Mouse (Mus musculus) midbrain, embryonic 13.5 days (tissue): ENCODE data around the gene Nexn. TPM values are rescaled to one million over a fixed set of nuclear protein-coding genes. Genes with fewer than 3 reads are reported as not detected.

ENCODE experiments used
- ATAC-seq: fragments of 200-750 bp; cut with Nextera tagmentation; 2 replicates; pipeline ENCODE4 v1.8.0; 2017; ENCODE audit warnings: mild to moderate bottlenecking, moderate TSS enrichment, moderate library complexity
- H3K27ac ChIP-seq: fragments of 300-500 bp; sonication (generic); 2 replicates; pipeline ENCODE4 v1.5.1; 2015; ENCODE audit warnings: inconsistent platforms, mild to moderate bottlenecking, moderate library complexity
- H3K27me3 ChIP-seq: fragments of 300-500 bp; sonication (generic); 2 replicates; pipeline ENCODE4 v1.6.1; 2015; ENCODE audit warnings: mild to moderate bottlenecking, inconsistent platforms
- H3K36me3 ChIP-seq: fragments of 300-500 bp; sonication (generic); 2 replicates; pipeline ENCODE4 v1.6.1; 2015; ENCODE audit warnings: mild to moderate bottlenecking, inconsistent platforms
- H3K4me1 ChIP-seq: fragments of 300-500 bp; sonication (generic); replicated peaks from 2 replicates; pipeline ENCODE4 v1.6.1; 2015; ENCODE audit warnings: inconsistent platforms
- H3K4me2 ChIP-seq: fragments of 300-500 bp; sonication (generic); replicated peaks from 2 replicates; pipeline ENCODE4 v1.6.1; 2015; ENCODE audit warnings: moderate library complexity, mild to moderate bottlenecking, inconsistent platforms
- H3K4me3 ChIP-seq: fragments of 300-500 bp; sonication (generic); replicated peaks from 2 replicates; pipeline ENCODE4 v1.5.1; 2015; ENCODE audit warnings: mild to moderate bottlenecking, inconsistent platforms
- H3K9ac ChIP-seq: fragments of 300-500 bp; sonication (generic); replicated peaks from 2 replicates; pipeline ENCODE4 v1.6.1; 2015; ENCODE audit warnings: mild to moderate bottlenecking, inconsistent platforms
- H3K9me3 ChIP-seq: fragments of 300-500 bp; sonication (generic); 2 replicates; pipeline ENCODE4 v1.6.1; 2016; ENCODE audit warnings: mild to moderate bottlenecking, inconsistent platforms
- WGBS: fragments of 180-500 bp; shearing (Covaris S2); methylation state at CpG from one replicate; pipeline ENCODE4 v1.1.7; 2015; 5-methylcytosine and 5-hydroxymethylcytosine counted together
- polyA plus RNA-seq: library from polyadenylated mRNA; unstranded; fragments of >200 nt; fragmentation: Nextera tagmentation; extraction: Ambion mirVana; gene quantifications from 2 replicates; pipeline ENCODE4 v1.2.1, GENCODE M21; 2015

The Nexn gene
- polyA plus RNA-seq, 1 experiment from 2014 or later: 2.8 TPM

DNA sequence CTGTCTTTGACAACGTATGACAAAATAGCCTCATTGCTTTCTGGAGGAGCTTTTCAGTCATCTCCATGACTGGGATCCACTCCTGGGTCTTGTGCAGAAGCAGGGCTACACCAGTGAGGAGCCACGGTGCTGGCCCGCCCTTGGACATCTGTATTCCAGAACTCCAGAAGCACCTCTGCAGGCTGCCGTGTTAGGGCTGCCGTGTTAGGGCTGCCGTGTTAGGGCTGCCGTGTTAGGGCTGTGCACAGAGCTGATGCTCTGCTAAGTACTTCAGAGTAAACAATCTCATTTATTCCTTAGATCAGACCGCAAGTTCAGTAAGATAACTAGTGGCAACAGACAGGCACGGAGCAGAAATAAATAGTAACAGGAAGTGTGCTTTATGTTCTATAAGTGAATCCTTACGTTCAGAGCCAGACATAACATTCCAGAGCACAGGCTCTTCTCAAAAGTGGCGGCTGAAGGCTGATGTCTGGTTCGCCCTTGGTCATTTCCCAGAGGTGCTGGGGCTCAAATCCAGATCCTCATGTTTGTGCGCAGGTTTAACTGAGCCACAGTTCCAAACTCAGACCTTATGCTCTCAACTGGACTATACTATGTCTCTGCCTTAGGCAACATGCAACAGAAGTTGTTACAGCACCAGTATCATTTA, 27.5 kb upstream of the Nexn start:
- Histone ChIP-seq H3K4me1 (no peaks in the 10 kb centered on the region), H3K9me3 (no peaks in the 10 kb centered on the region), H3K36me3 (peaks cover 68% of the 10 kb centered on the region), H3K27me3 (no peaks in the 10 kb centered on the region), H3K4me3 (no peak overlapping the region), H3K9ac (no peak overlapping the region), H3K27ac (no peak overlapping the region), H3K4me2 (no peak overlapping the region)
- WGBS: 91% methylated on average over 13 of the region's 13 CpGs
- ATAC-seq: no peak

DNA sequence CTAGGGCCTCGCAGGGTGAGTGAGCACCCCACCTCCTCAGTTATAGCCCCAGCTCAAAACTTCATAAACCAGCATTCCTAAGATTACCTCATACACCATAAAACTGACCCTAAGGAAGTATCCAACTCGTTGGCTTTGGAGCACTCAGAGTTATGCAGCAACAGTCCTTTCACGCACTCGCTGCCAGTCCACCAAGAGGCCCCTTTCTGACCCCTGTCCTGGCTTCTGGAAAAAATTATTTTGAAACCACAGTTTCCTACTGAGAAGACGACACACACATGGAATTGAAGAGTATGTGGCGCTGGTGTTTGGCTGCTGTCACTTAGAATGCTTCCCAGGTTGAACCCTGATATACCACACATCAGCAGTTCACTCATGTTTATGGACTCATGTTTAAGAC, 25.7 kb upstream of the Nexn start:
- H3K27ac ChIP-seq: no peak overlapping the region
- peaks cover 80% of the 10 kb centered on the region for H3K36me3 ChIP-seq
- H3K27me3 ChIP-seq: no peaks in the 10 kb centered on the region
- ATAC-seq: no peak
- no peak overlapping the region for H3K4me3 ChIP-seq
- H3K4me1 ChIP-seq: no peaks in the 10 kb centered on the region
- WGBS: 93% methylated on average over 6 of the region's 6 CpGs
- H3K9ac ChIP-seq: no peak overlapping the region
- H3K4me2 ChIP-seq: no peak overlapping the region
- H3K9me3 ChIP-seq: no peaks in the 10 kb centered on the region

DNA sequence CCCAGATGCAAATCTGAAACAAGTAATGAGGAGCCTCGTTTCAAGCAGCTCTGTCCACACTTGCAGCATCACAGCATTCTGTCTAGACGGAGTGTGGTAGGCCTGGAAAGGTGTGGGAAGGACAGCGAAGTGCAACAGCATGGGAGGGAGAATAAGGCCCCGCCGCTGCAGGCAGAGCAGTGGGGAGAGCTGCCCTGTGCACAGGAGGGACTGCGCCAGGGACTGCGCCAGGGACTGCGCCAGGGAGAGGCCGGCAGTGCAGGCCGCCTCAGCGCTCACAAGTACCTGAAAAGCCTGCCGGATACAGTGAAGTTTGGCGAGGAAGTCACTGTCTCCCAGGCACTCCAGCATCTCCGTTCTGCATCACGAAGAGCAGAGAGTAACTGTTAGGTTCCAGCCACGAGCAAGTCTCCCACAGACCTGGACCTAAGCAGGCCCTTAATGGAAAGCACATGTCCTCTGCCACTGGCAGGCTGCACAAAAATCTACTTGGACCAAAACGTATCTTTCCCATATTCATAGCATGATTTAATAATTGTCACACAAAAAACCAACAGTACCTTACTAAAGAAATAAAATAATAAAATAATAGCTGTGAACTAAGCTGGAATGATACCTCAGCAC, 24.1 kb upstream of the Nexn start:
- H3K4me2 ChIP-seq: no peak overlapping the region

DNA sequence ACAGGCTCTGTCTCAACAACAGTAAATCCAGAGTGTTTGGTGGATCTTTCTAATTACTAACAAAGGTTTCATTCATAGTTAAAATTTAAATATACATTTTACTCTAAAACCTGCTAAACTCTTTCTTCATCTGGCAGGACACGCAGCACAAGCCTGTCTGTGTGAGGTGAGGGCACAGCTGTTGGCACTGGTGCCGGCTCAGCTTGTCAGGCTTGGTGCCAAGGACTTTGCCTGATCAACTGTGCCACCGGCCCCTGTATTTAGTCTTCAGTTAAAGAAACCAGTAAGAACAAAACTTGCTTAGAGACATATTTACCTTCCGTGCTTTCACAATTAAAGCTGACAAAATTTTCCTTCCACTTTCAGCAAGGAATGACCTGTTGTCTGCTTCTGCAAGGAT, 22.6 kb upstream of the Nexn start:
- Histone ChIP-seq H3K4me1 (no peaks in the 10 kb centered on the region), H3K36me3 (peaks cover 74% of the 10 kb centered on the region), H3K9ac (no peak overlapping the region), H3K9me3 (no peaks in the 10 kb centered on the region), H3K27ac (no peak overlapping the region), H3K4me2 (no peak overlapping the region), H3K27me3 (no peaks in the 10 kb centered on the region), H3K4me3 (no peak overlapping the region)
- no peak for ATAC-seq
- WGBS: 91% methylated on average over 4 of the region's 4 CpGs

More for the DNA sequence above, 24.1 kb upstream of the Nexn start:
- H3K27ac ChIP-seq: no peak overlapping the region
- H3K9ac ChIP-seq: no peak overlapping the region
- no peaks in the 10 kb centered on the region for H3K4me1 ChIP-seq
- ATAC-seq: no peak
- H3K27me3 ChIP-seq: no peaks in the 10 kb centered on the region
- no peak overlapping the region for H3K4me3 ChIP-seq
- WGBS: 87% methylated on average over 17 of the region's 17 CpGs
- peaks cover 77% of the 10 kb centered on the region for H3K36me3 ChIP-seq
- no peaks in the 10 kb centered on the region for H3K9me3 ChIP-seq

DNA sequence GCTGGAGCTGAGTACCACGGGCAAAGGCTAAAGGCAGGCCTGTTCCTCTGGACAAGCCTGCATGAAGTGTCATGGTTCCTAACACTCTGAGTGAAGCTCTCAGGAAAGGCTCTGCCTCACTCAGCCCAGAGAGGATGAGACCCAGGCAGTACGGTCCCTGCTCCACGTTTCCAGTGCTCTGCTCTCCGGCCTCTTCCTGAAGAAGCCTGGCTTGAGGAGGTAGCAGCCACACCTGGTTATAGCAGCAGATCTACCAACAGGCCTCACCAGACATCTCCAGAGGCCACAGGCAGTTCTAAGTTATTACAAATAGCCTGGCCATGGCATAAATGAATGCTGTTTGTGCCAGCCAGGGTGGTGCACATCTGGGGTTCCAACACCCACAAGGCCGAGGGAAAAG, 22.1 kb upstream of the Nexn start:
- Histone ChIP-seq H3K36me3 (peaks cover 74% of the 10 kb centered on the region), H3K4me3 (no peak overlapping the region), H3K27ac (no peak overlapping the region), H3K9me3 (no peaks in the 10 kb centered on the region), H3K27me3 (no peaks in the 10 kb centered on the region), H3K4me2 (no peak overlapping the region), H3K4me1 (no peaks in the 10 kb centered on the region), H3K9ac (no peak overlapping the region)
- ATAC-seq: no peak
- 90% methylated on average over 5 of the region's 5 CpGs for WGBS

DNA sequence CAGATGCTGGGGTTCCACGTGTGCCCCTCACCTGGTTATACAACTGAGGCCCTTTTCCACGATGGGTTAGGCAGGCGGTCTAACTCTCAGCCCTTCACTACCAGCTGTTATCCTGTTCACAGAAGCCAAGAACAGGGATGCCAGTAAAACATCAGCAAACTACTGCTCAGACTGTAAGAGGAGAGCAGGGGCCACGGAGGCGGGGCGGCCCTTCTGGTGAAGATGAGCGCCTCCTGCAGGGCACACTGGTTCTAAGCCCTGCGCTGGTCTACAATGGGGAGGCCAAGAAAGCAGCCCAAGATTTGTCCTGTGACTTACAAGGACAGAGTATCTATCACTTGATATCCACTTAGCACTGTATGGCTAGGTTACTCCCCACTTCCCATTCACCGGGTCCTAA, 21.7 kb upstream of the Nexn start:
- H3K4me1 ChIP-seq: no peaks in the 10 kb centered on the region
- H3K9ac ChIP-seq: no peak overlapping the region
- no peaks in the 10 kb centered on the region for H3K9me3 ChIP-seq
- no peaks in the 10 kb centered on the region for H3K27me3 ChIP-seq
- H3K4me2 ChIP-seq: no peak overlapping the region
- no peak overlapping the region for H3K27ac ChIP-seq
- no peak for ATAC-seq
- H3K36me3 ChIP-seq: peaks cover 75% of the 10 kb centered on the region
- 79% methylated on average over 9 of the region's 9 CpGs for WGBS
- no peak overlapping the region for H3K4me3 ChIP-seq

DNA sequence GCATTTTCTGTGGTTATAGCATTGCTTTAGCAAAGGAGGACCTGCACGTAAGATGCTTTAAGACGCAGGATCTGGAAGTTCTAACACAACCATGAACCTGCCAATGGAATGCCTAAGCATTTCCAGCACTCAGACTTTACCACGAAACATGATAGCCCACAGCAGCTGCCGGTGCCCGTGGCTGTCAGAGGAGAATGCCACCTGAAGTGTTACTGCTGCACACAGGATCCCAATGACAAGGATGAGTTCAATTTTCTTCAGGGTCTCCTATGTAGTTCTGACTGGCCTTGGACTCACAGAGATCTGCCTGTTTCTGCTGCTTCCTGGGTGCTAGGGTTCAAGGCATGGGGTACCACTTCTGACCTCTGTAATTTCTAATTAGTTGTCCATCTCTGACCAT, 18.6 kb upstream of the Nexn start:
- no peaks in the 10 kb centered on the region for H3K27me3 ChIP-seq
- no peaks in the 10 kb centered on the region for H3K9me3 ChIP-seq
- H3K4me1 ChIP-seq: no peaks in the 10 kb centered on the region
- H3K4me3 ChIP-seq: no peak overlapping the region
- no peak for ATAC-seq
- H3K4me2 ChIP-seq: no peak overlapping the region
- H3K36me3 ChIP-seq: peaks cover 68% of the 10 kb centered on the region
- no peak overlapping the region for H3K9ac ChIP-seq
- 94% methylated on average over 5 of the region's 5 CpGs for WGBS
- no peak overlapping the region for H3K27ac ChIP-seq

DNA sequence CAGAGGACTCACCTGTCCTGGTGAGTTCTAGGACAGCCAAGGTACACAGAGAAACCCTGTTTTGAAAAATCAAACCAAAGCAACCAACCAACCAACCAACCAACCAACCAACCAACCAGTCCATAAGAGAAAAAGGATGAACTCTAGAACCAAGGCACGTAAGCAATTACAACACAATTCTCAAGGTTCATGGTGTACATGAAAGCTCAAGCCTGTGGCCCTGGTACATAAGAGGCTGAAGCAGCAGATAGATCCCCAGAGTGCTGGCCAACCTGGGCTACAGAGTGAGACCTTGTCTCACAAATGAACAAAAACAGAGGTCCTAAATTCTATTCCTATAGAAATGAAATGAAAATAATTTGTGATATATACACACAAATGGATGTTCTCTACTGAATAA, 18.2 kb upstream of the Nexn start:
- no peak for ATAC-seq
- H3K27ac ChIP-seq: no peak overlapping the region
- peaks cover 67% of the 10 kb centered on the region for H3K36me3 ChIP-seq
- H3K27me3 ChIP-seq: no peaks in the 10 kb centered on the region
- H3K4me1 ChIP-seq: no peaks in the 10 kb centered on the region
- no peak overlapping the region for H3K4me2 ChIP-seq
- H3K9ac ChIP-seq: no peak overlapping the region
- H3K9me3 ChIP-seq: no peaks in the 10 kb centered on the region
- no peak overlapping the region for H3K4me3 ChIP-seq
- 100% methylated on average over 1 of the region's 1 CpGs for WGBS

DNA sequence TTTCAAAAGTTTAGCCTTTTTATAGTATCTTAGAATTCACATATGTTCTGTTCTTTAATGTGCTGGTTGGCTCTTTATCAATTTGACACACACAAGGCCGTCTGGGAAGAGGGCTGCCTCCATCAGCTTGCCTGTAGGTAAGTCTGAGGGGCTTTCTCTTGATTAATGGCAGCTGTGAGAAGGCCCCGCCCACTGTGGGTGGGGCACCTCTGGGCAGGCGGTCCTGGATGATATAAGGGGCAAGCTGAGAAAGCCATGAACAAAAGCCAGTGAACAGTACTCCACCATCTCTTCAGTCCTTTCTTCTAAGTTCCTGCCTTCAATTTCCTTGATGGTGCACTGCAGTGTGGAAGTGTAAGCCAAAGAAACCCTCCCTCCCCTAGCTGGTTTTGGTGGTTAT, 16.0 kb upstream of the Nexn start:
- H3K9ac ChIP-seq: no peak overlapping the region
- no peak overlapping the region for H3K4me3 ChIP-seq
- peaks cover 49% of the 10 kb centered on the region for H3K36me3 ChIP-seq
- WGBS: 56% methylated on average over 3 of the region's 3 CpGs
- no peaks in the 10 kb centered on the region for H3K4me1 ChIP-seq
- H3K4me2 ChIP-seq: no peak overlapping the region
- H3K27me3 ChIP-seq: no peaks in the 10 kb centered on the region
- no peaks in the 10 kb centered on the region for H3K9me3 ChIP-seq
- ATAC-seq: no peak
- H3K27ac ChIP-seq: no peak overlapping the region

DNA sequence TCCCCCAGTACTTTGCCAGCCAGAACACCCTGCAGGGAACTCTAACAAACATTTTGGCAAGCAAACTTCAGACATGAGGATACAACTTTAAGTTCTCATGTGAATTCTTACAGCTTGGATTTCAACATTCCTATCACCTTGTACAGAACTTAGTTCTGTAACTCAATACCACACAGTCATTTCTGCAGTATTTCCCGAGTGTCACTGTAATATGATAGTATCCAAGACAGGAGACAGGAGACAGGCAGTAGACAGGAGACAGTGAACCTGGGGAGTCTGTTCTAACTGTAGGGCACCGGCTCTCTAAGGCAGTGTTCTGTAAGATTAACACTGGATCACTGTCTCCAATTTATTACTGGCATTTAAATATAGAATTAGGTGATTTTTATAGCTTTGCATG, 12.3 kb upstream of the Nexn start:
- no peak overlapping the region for H3K4me2 ChIP-seq
- WGBS: 86% methylated on average over 2 of the region's 2 CpGs
- ATAC-seq: no peak
- H3K36me3 ChIP-seq: peaks cover 36% of the 10 kb centered on the region
- no peaks in the 10 kb centered on the region for H3K27me3 ChIP-seq
- H3K4me3 ChIP-seq: no peak overlapping the region
- no peaks in the 10 kb centered on the region for H3K9me3 ChIP-seq
- no peak overlapping the region for H3K9ac ChIP-seq
- H3K27ac ChIP-seq: no peak overlapping the region
- H3K4me1 ChIP-seq: no peaks in the 10 kb centered on the region

DNA sequence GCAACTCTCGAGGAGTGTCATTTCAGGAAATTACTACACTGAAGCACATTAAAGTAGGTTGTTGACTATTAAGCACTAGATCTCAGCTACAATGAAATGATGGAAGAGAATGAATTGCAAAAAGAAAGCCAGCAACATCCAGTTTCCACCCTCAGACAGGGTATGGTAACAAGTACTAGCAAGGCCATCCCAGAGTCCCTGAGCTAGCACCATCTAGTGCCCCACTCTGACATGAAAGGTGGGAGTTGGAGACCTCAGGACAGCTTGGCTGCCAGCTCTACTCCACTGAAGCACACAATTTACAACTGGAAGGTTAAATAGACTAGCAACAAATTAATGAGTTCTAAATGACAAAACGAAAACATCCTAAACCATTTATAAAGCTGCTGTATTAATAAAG, 11.8 kb upstream of the Nexn start:
- no peak overlapping the region for H3K27ac ChIP-seq
- H3K9ac ChIP-seq: no peak overlapping the region
- WGBS: 94% methylated on average over 2 of the region's 2 CpGs
- no peak overlapping the region for H3K4me2 ChIP-seq
- peaks cover 31% of the 10 kb centered on the region for H3K36me3 ChIP-seq
- H3K4me1 ChIP-seq: no peaks in the 10 kb centered on the region
- H3K4me3 ChIP-seq: no peak overlapping the region
- no peaks in the 10 kb centered on the region for H3K9me3 ChIP-seq
- no peaks in the 10 kb centered on the region for H3K27me3 ChIP-seq
- ATAC-seq: no peak

DNA sequence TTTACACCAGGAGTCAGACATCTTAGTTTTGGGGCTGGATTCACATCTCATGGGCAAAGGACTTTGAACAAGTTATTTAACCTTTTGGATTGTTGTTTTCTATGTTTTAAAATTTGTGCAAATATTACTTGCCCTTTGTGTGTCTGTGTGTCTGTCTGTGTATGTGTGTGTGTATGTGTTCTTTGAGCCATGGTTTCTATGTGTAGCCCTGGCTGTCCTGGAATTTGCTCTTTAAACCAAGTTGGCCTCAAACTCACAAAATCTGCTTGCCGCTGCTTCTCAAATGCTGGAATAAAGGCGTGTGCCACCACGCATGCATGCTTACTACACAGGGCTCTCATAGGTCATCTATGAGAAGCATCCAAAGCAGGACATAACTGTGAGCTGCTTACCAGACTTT, 10.8 kb upstream of the Nexn start:
- H3K9ac ChIP-seq: no peak overlapping the region
- H3K9me3 ChIP-seq: no peaks in the 10 kb centered on the region
- ATAC-seq: no peak
- H3K27me3 ChIP-seq: no peaks in the 10 kb centered on the region
- H3K4me2 ChIP-seq: no peak overlapping the region
- H3K4me3 ChIP-seq: no peak overlapping the region
- peaks cover 21% of the 10 kb centered on the region for H3K36me3 ChIP-seq
- no peak overlapping the region for H3K27ac ChIP-seq
- 96% methylated on average over 3 of the region's 3 CpGs for WGBS
- no peaks in the 10 kb centered on the region for H3K4me1 ChIP-seq

DNA sequence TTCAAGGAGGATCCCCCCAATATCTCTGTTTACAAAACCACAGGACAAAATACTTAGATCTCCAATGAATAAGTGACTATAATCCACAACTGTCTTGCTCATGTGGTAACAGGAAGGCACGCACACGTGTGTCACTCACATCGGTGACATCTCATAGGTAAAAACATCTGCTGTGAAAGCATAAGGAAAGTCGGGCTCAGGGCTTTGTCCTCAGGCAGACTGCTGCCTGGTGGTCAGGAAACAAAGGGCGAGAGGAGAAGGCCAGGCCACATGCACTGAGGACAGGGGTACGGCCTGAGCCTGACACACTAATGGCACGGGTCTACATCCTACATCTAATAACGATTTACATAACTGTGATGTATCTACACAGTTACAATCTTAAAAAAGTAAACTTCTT, 8.9 kb upstream of the Nexn start:
- H3K27ac ChIP-seq: no peak overlapping the region
- no peaks in the 10 kb centered on the region for H3K9me3 ChIP-seq
- ATAC-seq: no peak
- no peak overlapping the region for H3K4me3 ChIP-seq
- peaks cover 15% of the 10 kb centered on the region for H3K36me3 ChIP-seq
- no peaks in the 10 kb centered on the region for H3K27me3 ChIP-seq
- 69% methylated on average over 8 of the region's 8 CpGs for WGBS
- H3K9ac ChIP-seq: no peak overlapping the region
- no peak overlapping the region for H3K4me2 ChIP-seq
- no peaks in the 10 kb centered on the region for H3K4me1 ChIP-seq
